22 mouse cellular contexts compared by ENCODE assay signal in genomic region chr1:92273760-92274159, GRCm38 (mm10).
A peak's percentile ranks its signal among the peaks of the same experiment; 100 is the strongest.
DNase-seq lines count a peak whose midpoint lies in the region; ATAC-seq and TF ChIP-seq lines count a peak whose summit lies in the region.
"Had no signal": no experiment of that assay in that cellular context is flagged by ENCODE, and none has a peak within 500 bp of the region (broad histone marks: within the 10 kb centered on the region; RNA-seq: fewer than 3 reads in every experiment).

No protein-coding gene starts in this region.

- H3K4me3 ChIP-seq in gastrocnemius, adult 2 months: no peak overlapping the region
- H3K4me3 ChIP-seq: embryonic facial prominence, embryonic 10.5 days; embryonic facial prominence, embryonic 12.5 days; forebrain, embryonic 13.5 days; forebrain, embryonic 15.5 days had no signal

- intact Hi-C loops in gastrocnemius, adult 2 months (cut with DNase I): no loop called here
- intact Hi-C loops in left cerebral cortex, postnatal 36 days (cut with DNase I): no loop called here

- TF ChIP-seq CTCF in gastrocnemius, adult 2 months (IDR thresholded peaks at IDR 0.05): no peak

- ATAC-seq in common myeloid progenitor, adult 5-6 weeks (replicated peaks; ENCODE audit: low read depth, poor library complexity, severe bottlenecking): peak; percentile 85
- peak; percentile 72 to 79 for ATAC-seq in hematopoietic stem cell, adult 5-6 weeks (replicated peaks in 1 of 2; ENCODE audit: insufficient read depth in 1 of 2, low FRiP score in 2 of 2, low TSS enrichment in 1 of 2, low read depth in 1 of 2, poor library complexity in 2 of 2, severe bottlenecking in 2 of 2)
- ATAC-seq: forebrain, embryonic 13.5 days; forebrain, embryonic 15.5 days; forebrain, postnatal 0 days had no signal

- H3K27ac ChIP-seq in gastrocnemius, adult 2 months: no peak overlapping the region
- H3K27ac ChIP-seq: embryonic facial prominence, embryonic 10.5 days; embryonic facial prominence, embryonic 12.5 days; forebrain, embryonic 13.5 days; forebrain, embryonic 15.5 days had no signal

- DNase-seq in 416B (ENCODE audit: low read depth): peak; percentile 10
- peak; percentile 8 for DNase-seq in naive thymus-derived CD4-positive, alpha-beta T cell, adult 2 months (ENCODE audit: low read depth)
- DNase-seq in thymus, adult 18-20 months: no peak
- no peak for DNase-seq in gastrocnemius, adult 2 months
- no peak for DNase-seq in left cerebral cortex, postnatal 36 days (ENCODE audit: low spot score in 2 of 2)
- DNase-seq: adrenal gland, adult 2 months; adrenal gland, postnatal 10 days; adrenal gland, postnatal 25 days; B cell, adult 2 months; cerebellum, adult 11 months; cerebellum, adult 18-20 months; cerebellum, adult 8-10 months; cerebellum, adult 9-11 months; cerebellum, postnatal 14 days; cerebellum, postnatal 36 days; forebrain, postnatal 0 days had no signal

Comparison
In these comparisons a context has a peak if more than half of its experiments do, and no peak if none do; other contexts are left out.
1. DNase-seq: peak in 416B (single experiment) and naive thymus-derived CD4-positive, alpha-beta T cell, adult 2 months (single experiment); none in thymus, adult 18-20 months (0 of 2), gastrocnemius, adult 2 months (single experiment) and left cerebral cortex, postnatal 36 days (0 of 2).